Mouse (Mus musculus) neural tube, embryonic 15.5 days (tissue): ENCODE measurements at regions not wholly inside any gene's neighbourhood (a gene's known extent, or its start where the extent isn't known, plus 50 kb on each side); places are given as distances from the start of the nearest gene placed in this dataset.

Experiments used
- ATAC-seq: fragments of 200-750 bp; cut with Nextera tagmentation; 2 replicates; pipeline ENCODE4 v1.8.0; 2017; ENCODE audit warnings: mild to moderate bottlenecking, moderate TSS enrichment, moderate library complexity; ENCODE audit not compliant: low FRiP score
- H3K27ac ChIP-seq: fragments of 300-500 bp; sonication (generic); replicated peaks from 2 replicates; pipeline ENCODE4 v1.5.1; 2015; ENCODE audit warnings: mild to moderate bottlenecking, inconsistent platforms
- H3K27me3 ChIP-seq: fragments of 300-500 bp; sonication (generic); replicated peaks from 2 replicates; pipeline ENCODE4 v1.6.1; 2015; ENCODE audit warnings: inconsistent platforms
- H3K36me3 ChIP-seq: fragments of 300-500 bp; sonication (generic); 2 replicates; pipeline ENCODE4 v1.6.1; 2015; ENCODE audit warnings: inconsistent platforms
- H3K4me1 ChIP-seq: fragments of 300-500 bp; sonication (generic); 2 replicates; pipeline ENCODE4 v1.6.1; 2015; ENCODE audit warnings: inconsistent platforms
- H3K4me2 ChIP-seq: fragments of 300-500 bp; sonication (generic); 2 replicates; pipeline ENCODE4 v1.6.1; 2015; ENCODE audit warnings: inconsistent platforms, mild to moderate bottlenecking, moderate library complexity
- H3K4me3 ChIP-seq: fragments of 300-500 bp; sonication (generic); replicated peaks from 2 replicates; pipeline ENCODE4 v1.5.1; 2015; ENCODE audit warnings: mild to moderate bottlenecking, inconsistent platforms
- H3K9ac ChIP-seq: fragments of 300-500 bp; sonication (generic); replicated peaks from 2 replicates; pipeline ENCODE4 v1.6.1; 2015; ENCODE audit warnings: mild to moderate bottlenecking, inconsistent platforms
- H3K9me3 ChIP-seq: fragments of 300-500 bp; sonication (generic); replicated peaks from 2 replicates; pipeline ENCODE4 v1.6.1; 2016; ENCODE audit warnings: inconsistent platforms
- WGBS: fragments of 180-500 bp; shearing (Covaris S2); methylation state at CpG from one replicate; pipeline ENCODE4 v1.1.7; 2015; ENCODE audit warnings: mixed read lengths; 5-methylcytosine and 5-hydroxymethylcytosine counted together

GRCm38 (mm10) chr10:125782486-125782885 lies 183.5 kb upstream of the Lrig3 start:
- Histone ChIP-seq H3K9ac (no peak overlapping the region), H3K9me3 (no peaks in the 10 kb centered on the region), H3K4me1 (peaks cover 25% of the 10 kb centered on the region), H3K27ac (no peak overlapping the region), H3K36me3 (no peaks in the 10 kb centered on the region), H3K27me3 (no peaks in the 10 kb centered on the region), H3K4me2 (no peak overlapping the region), H3K4me3 (no peak overlapping the region)
- ATAC-seq: no peak
- WGBS: 69% methylated on average over 6 of the region's 6 CpGs

GRCm38 (mm10) chr10:125784896-125785295 lies 181.1 kb upstream of the Lrig3 start:
- 15% methylated on average over 2 of the region's 2 CpGs for WGBS
- no peak for ATAC-seq
- H3K9me3 ChIP-seq: no peaks in the 10 kb centered on the region

GRCm38 (mm10) chr10:125785448-125786196 lies 180.3 kb upstream of the Lrig3 start:
- Histone ChIP-seq H3K36me3 (no peaks in the 10 kb centered on the region), H3K4me1 (peaks cover 30% of the 10 kb centered on the region), H3K27ac (no peak overlapping the region), H3K27me3 (no peaks in the 10 kb centered on the region), H3K9ac (no peak overlapping the region), H3K4me2 (peak overlapping the region; percentile 68), H3K4me3 (no peak overlapping the region), H3K9me3 (no peaks in the 10 kb centered on the region)
- 16% methylated on average over 16 of the region's 16 CpGs for WGBS
- ATAC-seq: no peak

More at GRCm38 (mm10) chr10:125784896-125785295, 181.1 kb upstream of the Lrig3 start:
- no peak overlapping the region for H3K9ac ChIP-seq
- no peaks in the 10 kb centered on the region for H3K27me3 ChIP-seq
- H3K27ac ChIP-seq: no peak overlapping the region
- H3K36me3 ChIP-seq: no peaks in the 10 kb centered on the region
- peaks cover 30% of the 10 kb centered on the region for H3K4me1 ChIP-seq
- H3K4me3 ChIP-seq: no peak overlapping the region
- no peak overlapping the region for H3K4me2 ChIP-seq

- 22% methylated on average over 10 of the region's 10 CpGs for WGBS
- H3K27me3 ChIP-seq: no peaks in the 10 kb centered on the region
- no peak for ATAC-seq
- H3K4me1 ChIP-seq: peaks cover 30% of the 10 kb centered on the region
- H3K4me3 ChIP-seq: peak overlapping the region; percentile 31
- 0 out of 2 replicates have a peak overlapping the region, but pooled peaks have one; percentile 18 for H3K27ac ChIP-seq
- peak overlapping the region; percentile 40; the same call in 1 of the 2 replicates for H3K9ac ChIP-seq
- H3K9me3 ChIP-seq: no peaks in the 10 kb centered on the region
- peak overlapping the region; percentile 68 for H3K4me2 ChIP-seq
- no peaks in the 10 kb centered on the region for H3K36me3 ChIP-seq
Measured at GRCm38 (mm10) chr10:125786197-125786879, 179.6 kb upstream of the Lrig3 start.

DNA sequence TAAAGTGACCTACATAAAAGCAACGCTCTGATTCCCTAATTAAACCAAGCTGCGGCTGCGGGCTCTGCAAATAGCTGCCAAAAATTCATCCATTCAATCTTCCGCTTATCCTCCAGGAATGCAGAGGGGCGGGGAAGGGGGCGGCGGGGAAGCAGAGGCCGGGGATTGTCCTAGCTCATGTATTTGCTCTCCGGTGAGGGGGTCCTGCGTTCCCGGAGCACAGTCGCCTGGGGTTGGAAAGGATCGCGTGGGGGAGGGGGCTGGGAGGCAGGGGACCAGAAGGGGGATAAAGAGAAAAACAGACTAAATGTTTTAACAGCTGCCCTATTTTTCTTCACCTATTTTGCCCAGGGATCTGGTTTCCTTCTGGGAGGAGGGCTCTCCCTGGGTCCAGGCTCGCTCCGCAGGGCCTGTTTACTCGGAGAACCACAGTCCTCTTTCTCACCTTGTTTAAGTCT lies 179.1 kb upstream of the Lrig3 start:
- Histone ChIP-seq H3K36me3 (no peaks in the 10 kb centered on the region), H3K4me1 (peaks cover 30% of the 10 kb centered on the region), H3K9ac (peak overlapping the region; percentile 40; the same call in 1 of the 2 replicates), H3K9me3 (no peaks in the 10 kb centered on the region), H3K27ac (no peak overlapping the region), H3K4me2 (peak overlapping the region; percentile 68), H3K4me3 (peak overlapping the region; percentile 31), H3K27me3 (no peaks in the 10 kb centered on the region)
- 4% methylated on average over 17 of the region's 17 CpGs for WGBS
- no peak; the same call in 1 of the 2 replicates for ATAC-seq

DNA sequence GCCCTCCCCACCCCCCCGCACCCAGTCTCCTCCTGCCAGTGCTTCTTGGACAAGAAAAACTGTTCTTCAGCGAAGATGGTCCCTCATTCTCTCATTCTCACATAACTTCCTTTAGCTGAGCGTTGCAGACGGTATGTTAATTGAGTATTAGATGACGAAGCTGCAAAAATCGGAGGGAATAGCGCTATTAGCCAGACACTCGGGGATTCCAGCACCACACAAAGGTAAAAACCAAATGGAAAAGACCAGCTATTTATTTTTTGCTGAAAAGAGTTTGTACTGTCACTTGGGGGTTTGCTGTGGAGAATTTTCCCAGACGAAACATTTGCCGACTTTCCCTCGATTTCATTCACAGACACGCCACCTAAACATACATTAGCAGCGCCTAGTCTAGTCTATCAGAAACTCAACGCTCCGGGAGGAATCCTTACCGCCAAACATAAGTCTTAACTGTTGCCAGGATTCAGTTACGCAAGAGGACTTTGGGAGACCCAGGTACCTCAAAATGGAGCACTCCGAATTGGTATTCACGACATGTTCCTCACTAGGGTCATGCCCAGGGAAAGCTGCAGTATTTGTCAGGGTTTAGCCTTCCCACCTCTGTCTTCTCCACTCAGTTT lies 178.4 kb upstream of the Lrig3 start:
- no peaks in the 10 kb centered on the region for H3K27me3 ChIP-seq
- H3K4me3 ChIP-seq: peak overlapping the region; percentile 31
- ATAC-seq: no peak; the same call in 1 of the 2 replicates
- no peak overlapping the region for H3K27ac ChIP-seq
- H3K36me3 ChIP-seq: no peaks in the 10 kb centered on the region
- H3K9me3 ChIP-seq: no peaks in the 10 kb centered on the region
- H3K9ac ChIP-seq: peak overlapping the region; percentile 40; the same call in 1 of the 2 replicates
- H3K4me2 ChIP-seq: peak overlapping the region; percentile 68
- WGBS: 40% methylated on average over 19 of the region's 19 CpGs
- peaks cover 30% of the 10 kb centered on the region for H3K4me1 ChIP-seq

GRCm38 (mm10) chr10:125788262-125788661 lies 177.7 kb upstream of the Lrig3 start:
- Histone ChIP-seq H3K4me2 (no peak overlapping the region), H3K9me3 (no peaks in the 10 kb centered on the region), H3K27me3 (no peaks in the 10 kb centered on the region), H3K4me1 (peaks cover 30% of the 10 kb centered on the region), H3K36me3 (no peaks in the 10 kb centered on the region), H3K9ac (no peak overlapping the region), H3K27ac (no peak overlapping the region), H3K4me3 (no peak overlapping the region)
- ATAC-seq: no peak
- WGBS: 99% methylated on average over 2 of the region's 2 CpGs

DNA sequence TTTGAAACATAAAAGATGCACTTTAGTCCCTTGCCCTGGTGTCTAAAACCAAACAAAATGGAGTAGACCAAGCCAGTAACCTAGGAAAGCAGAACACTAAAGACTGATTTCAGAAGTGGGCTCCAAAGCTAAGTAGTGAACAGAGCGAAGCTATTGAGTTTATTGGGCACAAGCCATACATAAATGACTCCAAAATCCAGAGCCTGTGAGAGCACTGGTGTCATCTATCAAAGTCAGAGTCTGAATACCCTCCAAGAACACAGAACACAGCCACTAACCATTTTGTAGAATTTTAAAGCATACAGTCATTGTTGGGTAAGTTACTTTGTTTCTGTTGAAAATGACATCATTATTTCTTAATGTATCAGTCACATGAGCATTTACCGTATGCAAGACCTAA lies 175.0 kb upstream of the Lrig3 start:
- Histone ChIP-seq H3K4me3 (no peak overlapping the region), H3K4me2 (no peak overlapping the region), H3K4me1 (peaks cover 21% of the 10 kb centered on the region), H3K9me3 (no peaks in the 10 kb centered on the region), H3K9ac (no peak overlapping the region), H3K27ac (no peak overlapping the region), H3K27me3 (no peaks in the 10 kb centered on the region), H3K36me3 (no peaks in the 10 kb centered on the region)
- 62% methylated on average over 2 of the region's 2 CpGs for WGBS
- no peak for ATAC-seq

DNA sequence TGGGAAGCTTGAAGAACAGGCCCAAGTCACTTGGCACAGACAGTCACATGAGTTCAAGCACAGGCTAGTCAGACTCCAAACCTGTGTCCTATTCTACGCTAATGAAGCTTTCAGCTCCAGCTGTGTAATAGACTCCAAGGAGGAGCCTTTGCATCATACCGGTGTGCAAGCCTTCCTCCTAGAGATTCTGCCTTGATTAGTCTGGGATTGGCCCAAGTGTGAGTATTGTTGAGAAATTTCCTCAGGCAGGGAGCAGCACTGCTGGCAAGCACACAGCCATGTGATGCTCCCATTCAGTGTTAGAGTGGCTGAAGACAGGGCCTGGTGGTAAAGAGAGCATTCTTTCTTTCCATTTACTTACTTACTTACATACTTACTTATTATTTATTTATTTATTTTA lies 171.5 kb upstream of the Lrig3 start:
- no peak for ATAC-seq
- H3K4me3 ChIP-seq: no peak overlapping the region
- no peaks in the 10 kb centered on the region; the same call in 1 of the 2 replicates for H3K27me3 ChIP-seq
- whole genome bisulfite sequencing: 95% methylated on average over 2 of the region's 2 CpGs
- H3K9me3 ChIP-seq: no peaks in the 10 kb centered on the region
- no peak overlapping the region for H3K27ac ChIP-seq
- no peak overlapping the region for H3K4me2 ChIP-seq
- 0 out of 2 replicates have a peak, but pooled peaks cover 3% of the 10 kb centered on the region for H3K4me1 ChIP-seq
- H3K36me3 ChIP-seq: no peaks in the 10 kb centered on the region
- H3K9ac ChIP-seq: no peak overlapping the region

DNA sequence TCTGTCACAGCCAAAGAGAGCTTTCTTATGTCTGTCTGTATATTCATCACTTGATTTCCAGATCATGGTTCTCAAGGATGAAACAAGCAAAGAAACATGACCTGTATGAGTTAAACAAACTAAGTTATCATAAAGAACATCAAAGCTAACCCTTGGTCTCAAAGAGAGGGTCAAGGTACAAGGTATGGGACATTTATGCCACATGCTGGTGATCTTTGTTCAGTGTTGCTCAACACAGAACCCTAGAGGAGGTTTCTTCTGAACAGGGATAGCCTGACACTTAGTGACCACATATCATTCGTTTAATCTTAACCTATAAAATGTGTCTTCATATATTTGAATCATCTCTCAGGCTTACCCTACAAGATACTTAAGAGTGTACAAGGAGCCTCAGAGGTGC lies 170.6 kb upstream of the Lrig3 start:
- no peak overlapping the region for H3K27ac ChIP-seq
- H3K9ac ChIP-seq: no peak overlapping the region
- no peak overlapping the region for H3K4me3 ChIP-seq
- H3K4me1 ChIP-seq: 0 out of 2 replicates have a peak, but pooled peaks cover 3% of the 10 kb centered on the region
- H3K36me3 ChIP-seq: no peaks in the 10 kb centered on the region
- no peaks in the 10 kb centered on the region; the same call in 1 of the 2 replicates for H3K27me3 ChIP-seq
- no peaks in the 10 kb centered on the region for H3K9me3 ChIP-seq
- no peak for ATAC-seq
- WGBS: 98% methylated on average over 1 of the region's 1 CpGs
- H3K4me2 ChIP-seq: no peak overlapping the region

DNA sequence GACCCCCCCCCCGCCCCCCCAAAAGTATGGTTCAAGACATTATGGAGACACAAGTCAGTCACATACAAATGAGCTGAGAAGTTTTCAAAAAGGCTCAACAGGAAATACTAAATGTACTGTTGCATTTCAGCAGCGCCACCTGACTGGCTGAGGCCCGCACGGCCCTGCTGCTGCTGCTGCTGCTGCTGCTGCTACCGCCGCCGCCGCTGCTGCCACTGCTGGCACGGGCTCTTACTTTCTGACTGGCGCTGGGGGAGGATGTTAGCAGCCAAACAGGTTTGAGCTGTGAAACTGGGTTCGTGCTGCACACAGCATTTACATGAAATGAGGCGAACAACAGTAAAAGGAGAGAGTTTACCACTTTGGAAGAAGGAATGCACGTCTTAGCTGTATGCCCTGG lies 167.3 kb upstream of the Lrig3 start:
- H3K9ac ChIP-seq: no peak overlapping the region
- no peak overlapping the region for H3K27ac ChIP-seq
- H3K4me3 ChIP-seq: no peak overlapping the region
- WGBS: 13% methylated on average over 13 of the region's 13 CpGs
- no peak for ATAC-seq
- H3K27me3 ChIP-seq: no peaks in the 10 kb centered on the region; the same call in 1 of the 2 replicates
- no peaks in the 10 kb centered on the region for H3K9me3 ChIP-seq
- peak overlapping the region; percentile 25; the same call in 1 of the 2 replicates for H3K4me2 ChIP-seq
- H3K36me3 ChIP-seq: no peaks in the 10 kb centered on the region
- H3K4me1 ChIP-seq: 0 out of 2 replicates have a peak, but pooled peaks cover 6% of the 10 kb centered on the region
